Comparison of ENCODE assay signal across 12 mouse cellular contexts in genomic region chr9:56882283-56882682, GRCm38 (mm10). TPM values are rescaled to one million over a fixed set of nuclear protein-coding genes. Genes with fewer than 3 reads are reported as not detected.
DNase-seq lines count a peak whose midpoint lies in the region; ATAC-seq and TF ChIP-seq lines count a peak whose summit lies in the region.
"Had no signal": no experiment of that assay in that cellular context is flagged by ENCODE, and none has a peak within 500 bp of the region (broad histone marks: within the 10 kb centered on the region; RNA-seq: fewer than 3 reads in every experiment).

No protein-coding gene starts in this region.

- TF ChIP-seq CTCF in gastrocnemius, adult 2 months (IDR thresholded peaks at IDR 0.05): no peak
- TF ChIP-seq CTCF in intestine, postnatal 0 days (IDR thresholded peaks at IDR 0.05; ENCODE audit: low read depth): no peak
- no peak for TF ChIP-seq CTCF in cortical plate, adult 2 months (IDR thresholded peaks at IDR 0.05; ENCODE audit: extremely low read depth, insufficient read depth, low read length)

- no peak overlapping the region for H3K4me3 ChIP-seq in gastrocnemius, adult 2 months
- H3K4me3 ChIP-seq in intestine, embryonic 15.5 days (replicated peaks): no peak overlapping the region
- no peak overlapping the region for H3K4me3 ChIP-seq in intestine, postnatal 0 days (ENCODE audit: low read depth, low read length)
- H3K4me3 ChIP-seq in cortical plate, adult 2 months (ENCODE audit: insufficient read depth, low read length): no peak overlapping the region
- no peak overlapping the region for H3K4me3 ChIP-seq in limb, embryonic 13.5 days
- H3K4me3 ChIP-seq: forebrain, embryonic 13.5 days; midbrain, embryonic 12.5 days had no signal

- no peak overlapping the region for H3K9ac ChIP-seq in intestine, embryonic 15.5 days
- H3K9ac ChIP-seq in intestine, postnatal 0 days (ENCODE audit: low read depth, low read length): no peak overlapping the region
- H3K9ac ChIP-seq in limb, embryonic 13.5 days: 0 out of 2 replicates have a peak overlapping the region, but pooled peaks have one; percentile 10
- H3K9ac ChIP-seq: forebrain, embryonic 13.5 days; liver, postnatal 0 days; midbrain, embryonic 12.5 days had no signal

- TF ChIP-seq POLR2A in cortical plate, adult 2 months (IDR thresholded peaks at IDR 0.05; ENCODE audit: extremely low read depth, insufficient read depth, low read length): no peak

- whole genome bisulfite sequencing in intestine, embryonic 15.5 days: 61% methylated on average over 4 of the region's 4 CpGs
- WGBS in intestine, postnatal 0 days: 66% methylated on average over 4 of the region's 4 CpGs
- 63% methylated on average over 4 of the region's 4 CpGs for WGBS in limb, embryonic 13.5 days

- H3K4me1 ChIP-seq in intestine, embryonic 15.5 days (replicated peaks): peaks cover 36% of the 10 kb centered on the region
- H3K4me1 ChIP-seq in intestine, postnatal 0 days (replicated peaks; ENCODE audit: control insufficient read depth, insufficient read depth, low read length): no peaks in the 10 kb centered on the region
- peaks cover 6% of the 10 kb centered on the region for H3K4me1 ChIP-seq in cortical plate, adult 2 months (ENCODE audit: control insufficient read depth, insufficient read depth, low read length)
- H3K4me1 ChIP-seq in limb, embryonic 13.5 days: peaks cover 59% of the 10 kb centered on the region
- H3K4me1 ChIP-seq: forebrain, embryonic 13.5 days; midbrain, embryonic 12.5 days had no signal

- H3K36me3 ChIP-seq in intestine, embryonic 15.5 days: 0 out of 2 replicates have a peak, but pooled peaks cover 10% of the 10 kb centered on the region
- peaks cover 9% of the 10 kb centered on the region; the same call in 1 of the 2 replicates for H3K36me3 ChIP-seq in intestine, postnatal 0 days (ENCODE audit: control insufficient read depth, insufficient read depth)
- peaks cover 36% of the 10 kb centered on the region for H3K36me3 ChIP-seq in limb, embryonic 13.5 days
- H3K36me3 ChIP-seq: midbrain, embryonic 12.5 days had no signal

- no peaks in the 10 kb centered on the region for H3K9me3 ChIP-seq in intestine, embryonic 15.5 days
- no peaks in the 10 kb centered on the region for H3K9me3 ChIP-seq in intestine, postnatal 0 days (ENCODE audit: control insufficient read depth)
- no peaks in the 10 kb centered on the region for H3K9me3 ChIP-seq in limb, embryonic 13.5 days
- H3K9me3 ChIP-seq: forebrain, embryonic 13.5 days; midbrain, embryonic 12.5 days had no signal

- peak; percentile 46 for DNase-seq in gastrocnemius, adult 2 months
- DNase-seq in gastrocnemius, adult 18-20 months (ENCODE audit: low spot score): no peak
- DNase-seq in frontal cortex, adult 2 months (ENCODE audit: extremely low spot score in 1 of 2, low spot score in 1 of 2): no peak
- no peak for DNase-seq in adrenal gland, adult 2 months
- DNase-seq: liver, postnatal 0 days had no signal

- intact Hi-C loops in gastrocnemius, adult 2 months (cut with DNase I): no loop called here

- H3K27me3 ChIP-seq in intestine, embryonic 15.5 days (replicated peaks): no peaks in the 10 kb centered on the region
- no peaks in the 10 kb centered on the region for H3K27me3 ChIP-seq in intestine, postnatal 0 days (replicated peaks; ENCODE audit: control insufficient read depth, insufficient read depth, low read length)
- H3K27me3 ChIP-seq in limb, embryonic 13.5 days: no peaks in the 10 kb centered on the region
- H3K27me3 ChIP-seq: forebrain, embryonic 13.5 days had no signal

- H3K4me2 ChIP-seq in intestine, embryonic 15.5 days (replicated peaks): no peak overlapping the region
- H3K4me2 ChIP-seq in intestine, postnatal 0 days (replicated peaks; ENCODE audit: low read depth): no peak overlapping the region
- 0 out of 2 replicates have a peak overlapping the region, but pooled peaks have one; percentile 11 for H3K4me2 ChIP-seq in limb, embryonic 13.5 days (replicated peaks)
- H3K4me2 ChIP-seq: forebrain, embryonic 13.5 days; midbrain, embryonic 12.5 days had no signal

- peak overlapping the region; percentile 74 for H3K27ac ChIP-seq in gastrocnemius, adult 2 months
- peak overlapping the region; percentile 62 for H3K27ac ChIP-seq in intestine, embryonic 15.5 days
- H3K27ac ChIP-seq in intestine, postnatal 0 days (ENCODE audit: low read depth, low read length): no peak overlapping the region
- H3K27ac ChIP-seq in cortical plate, adult 2 months (ENCODE audit: insufficient read depth, low read length): peak overlapping the region; percentile 17; the same call in 1 of the 2 replicates
- peak overlapping the region; percentile 94 for H3K27ac ChIP-seq in limb, embryonic 13.5 days
- H3K27ac ChIP-seq: forebrain, embryonic 13.5 days; midbrain, embryonic 12.5 days had no signal

- no peak for ATAC-seq in intestine, embryonic 15.5 days
- ATAC-seq in intestine, postnatal 0 days: no peak
- no peak for ATAC-seq in limb, embryonic 13.5 days (ENCODE audit: low FRiP score, low read depth)
- ATAC-seq: forebrain, embryonic 13.5 days; liver, postnatal 0 days had no signal

RNA-seq across cellular contexts. Expression of gene Cspg4, which starts 17.4 kb away (rescaled TPM):
- 1 to 10 TPM; 5.7 to 6.0 TPM for total RNA-seq in gastrocnemius, adult 2 months (2021)
- total RNA-seq in gastrocnemius, adult 18-20 months (2021): 1 to 10 TPM; 2.9 to 5.8 TPM
- 19.0 and 20.1 TPM in 2 replicates for polyA plus RNA-seq in intestine, embryonic 15.5 days (2015; fragmentation: Nextera tagmentation; extraction: Ambion mirVana)
- 8.2 and 8.5 TPM in 2 replicates for polyA plus RNA-seq in intestine, postnatal 0 days (2015; fragmentation: Nextera tagmentation; extraction: Ambion mirVana)
- 12.5 and 13.3 TPM in 2 replicates for polyA plus RNA-seq in cortical plate, adult 2 months (2012; rRNA removed)
- 38.3 and 41.1 TPM in 2 replicates for polyA plus RNA-seq in limb, embryonic 13.5 days (2015; fragmentation: Nextera tagmentation; extraction: Ambion mirVana)
- polyA plus RNA-seq in frontal cortex, adult 2 months (2012; rRNA removed): 10.9 and 12.0 TPM in 2 replicates
- total RNA-seq in adrenal gland, adult 2 months (2021): 10 to 100 TPM in 1 of 2 experiments, 1 to 10 TPM in 1; 7.8 to 11.8 TPM
- 17.9 and 19.0 TPM in 2 replicates for polyA plus RNA-seq in adrenal gland, adult 2 months (2012; rRNA removed)

RNA-seq across cellular contexts. Expression of gene Odf3l1, which starts 17.8 kb away (rescaled TPM):
- total RNA-seq in gastrocnemius, adult 2 months (2021): under 1 TPM in 1 of 2 experiments, not detected in 1; 0.22 TPM
- total RNA-seq in gastrocnemius, adult 18-20 months (2021): not detected
- 1.2 and 1.3 TPM in 2 replicates for polyA plus RNA-seq in intestine, embryonic 15.5 days (2015; fragmentation: Nextera tagmentation; extraction: Ambion mirVana)
- polyA plus RNA-seq in intestine, postnatal 0 days (2015; fragmentation: Nextera tagmentation; extraction: Ambion mirVana): 0.70 and 0.97 TPM in 2 replicates
- polyA plus RNA-seq in cortical plate, adult 2 months (2012; rRNA removed): 0.11 and 0.38 TPM in 2 replicates
- 0.27 and 0.94 TPM in 2 replicates for polyA plus RNA-seq in limb, embryonic 13.5 days (2015; fragmentation: Nextera tagmentation; extraction: Ambion mirVana)
- polyA plus RNA-seq in frontal cortex, adult 2 months (2012; rRNA removed): 0.13 and 0.22 TPM in 2 replicates
- 1 to 10 TPM; 1.5 to 1.7 TPM for total RNA-seq in adrenal gland, adult 2 months (2021)
- polyA plus RNA-seq in adrenal gland, adult 2 months (2012; rRNA removed): 7.4 and 7.6 TPM in 2 replicates
- total RNA-seq: ES-E14 had no signal
- polyA plus RNA-seq: forebrain, embryonic 13.5 days; liver, postnatal 0 days; midbrain, embryonic 12.5 days had no signal

RNA-seq across cellular contexts. Expression of gene Snx33, which starts 45.9 kb away (rescaled TPM):
- 1 to 10 TPM; 4.3 to 4.7 TPM for total RNA-seq in gastrocnemius, adult 2 months (2021)
- total RNA-seq in gastrocnemius, adult 18-20 months (2021): 1 to 10 TPM; 2.1 to 3.3 TPM
- 6.2 and 6.3 TPM in 2 replicates for polyA plus RNA-seq in intestine, embryonic 15.5 days (2015; fragmentation: Nextera tagmentation; extraction: Ambion mirVana)
- 2.0 and 2.5 TPM in 2 replicates for polyA plus RNA-seq in intestine, postnatal 0 days (2015; fragmentation: Nextera tagmentation; extraction: Ambion mirVana)
- polyA plus RNA-seq in cortical plate, adult 2 months (2012; rRNA removed): 6.4 and 7.4 TPM in 2 replicates
- 12.0 and 13.1 TPM in 2 replicates for polyA plus RNA-seq in limb, embryonic 13.5 days (2015; fragmentation: Nextera tagmentation; extraction: Ambion mirVana)
- 4.9 and 5.3 TPM in 2 replicates for polyA plus RNA-seq in frontal cortex, adult 2 months (2012; rRNA removed)
- total RNA-seq in adrenal gland, adult 2 months (2021): 10 to 100 TPM; 18.4 to 33.8 TPM
- polyA plus RNA-seq in adrenal gland, adult 2 months (2012; rRNA removed): 13.0 and 15.0 TPM in 2 replicates

RNA-seq across cellular contexts. Expression of gene Imp3, which starts 55.0 kb away (rescaled TPM):
- 10 to 100 TPM; 49.1 to 51.4 TPM for total RNA-seq in gastrocnemius, adult 2 months (2021)
- 10 to 100 TPM; 46.7 to 51.6 TPM for total RNA-seq in gastrocnemius, adult 18-20 months (2021)
- polyA plus RNA-seq in intestine, embryonic 15.5 days (2015; fragmentation: Nextera tagmentation; extraction: Ambion mirVana): 71.2 and 74.5 TPM in 2 replicates
- 58.4 and 59.8 TPM in 2 replicates for polyA plus RNA-seq in intestine, postnatal 0 days (2015; fragmentation: Nextera tagmentation; extraction: Ambion mirVana)
- 84.9 and 86.0 TPM in 2 replicates for polyA plus RNA-seq in cortical plate, adult 2 months (2012; rRNA removed)
- 87.6 and 88.8 TPM in 2 replicates for polyA plus RNA-seq in limb, embryonic 13.5 days (2015; fragmentation: Nextera tagmentation; extraction: Ambion mirVana)
- 83.7 and 94.4 TPM in 2 replicates for polyA plus RNA-seq in frontal cortex, adult 2 months (2012; rRNA removed)
- total RNA-seq in adrenal gland, adult 2 months (2021): 100 to 1,000 TPM in 1 of 2 experiments, 10 to 100 TPM in 1; 68.3 to 104 TPM
- polyA plus RNA-seq in adrenal gland, adult 2 months (2012; rRNA removed): 445 and 458 TPM in 2 replicates
